Mouse (Mus musculus): ENCODE results near the gene Rusc2.

DNA sequence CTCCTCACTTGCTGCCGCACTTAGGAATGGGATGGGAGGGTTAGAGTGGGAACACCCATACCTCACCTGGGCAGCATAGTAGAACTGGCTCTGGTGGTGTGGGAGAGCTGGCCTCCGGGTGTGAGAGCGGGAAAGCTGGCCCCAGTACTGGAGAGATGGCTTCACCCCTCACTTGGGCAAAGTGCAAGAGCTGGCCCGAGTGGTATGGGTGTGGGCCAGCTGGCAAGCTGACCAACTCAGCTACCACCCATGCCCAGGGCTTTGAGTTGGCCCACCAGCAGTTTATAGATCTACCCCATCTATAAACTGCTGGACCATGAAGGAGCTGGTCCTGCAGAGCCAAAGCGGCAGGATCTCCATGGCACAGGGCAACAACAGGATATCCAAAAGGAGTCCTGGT lies 32.6 kb upstream of the Rusc2 start:
- TF ChIP-seq CTCF (IDR thresholded peaks at IDR 0.05; ENCODE audit: insufficient read depth, low read length) (no peak), POLR2A (IDR thresholded peaks at IDR 0.05; ENCODE audit: borderline replicate concordance, extremely low read depth, low read depth, low read length) (no peak)
